Mouse (Mus musculus) heart, adult 8-10 months (tissue): ENCODE results near the gene Krt27. TPM values are rescaled to one million over a fixed set of nuclear protein-coding genes. Genes with fewer than 3 reads are reported as not detected.
A peak's percentile ranks its signal among the peaks of the same experiment; 100 is the strongest.

Experiments
- DNase-seq: peaks from one replicate; pipeline ENCODE4 v3.0.0; 2022; ENCODE audit warnings: low spot score
- total RNA-seq, 4 experiments: library from RNA; stranded (reverse); gene quantifications; 2 replicates each; pipeline ENCODE4 v1.2.4; 2022

Gene Krt27
- total RNA-seq, result not detected

- no peak for DNase-seq
Measured at GRCm38 (mm10) chr11:99351004-99351403, at the start of gene Krt27. Krt27 (minus strand) TSS chr11:99351104.

- no peak for DNase-seq
Measured at GRCm38 (mm10) chr11:99399956-99400549, 49.1 kb upstream of the Krt27 start.

GRCm38 (mm10) chr11:99398832-99399231 lies 47.9 kb upstream of the Krt27 start:
- DNase-seq, result no peak

GRCm38 (mm10) chr11:99398084-99398483 lies 47.2 kb upstream of the Krt27 start:
- DNase-seq, result no peak

GRCm38 (mm10) chr11:99396661-99397060 lies 45.8 kb upstream of the Krt27 start:
- no peak for DNase-seq

- no peak for DNase-seq
Measured at GRCm38 (mm10) chr11:99396034-99396433, 45.1 kb upstream of the Krt27 start.

- no peak for DNase-seq
Measured at GRCm38 (mm10) chr11:99392492-99392891, 41.6 kb upstream of the Krt27 start.

GRCm38 (mm10) chr11:99391375-99391774 lies 40.5 kb upstream of the Krt27 start:
- no peak for DNase-seq

GRCm38 (mm10) chr11:99390866-99391265 lies 40.0 kb upstream of the Krt27 start:
- no peak for DNase-seq

GRCm38 (mm10) chr11:99389264-99389663 lies 38.4 kb upstream of the Krt27 start, which contains the start of gene Krt10:
Krt10 (minus strand) TSS chr11:99389364.
- DNase-seq, result no peak

- no peak for DNase-seq
Measured at GRCm38 (mm10) chr11:99388661-99389060, 37.8 kb upstream of the Krt27 start.

- peak; percentile 91 for DNase-seq
Measured at GRCm38 (mm10) chr11:99385813-99386721, 35.2 kb upstream of the Krt27 start.

GRCm38 (mm10) chr11:99379568-99379967 lies 28.7 kb upstream of the Krt27 start:
- peak; percentile 69 for DNase-seq

GRCm38 (mm10) chr11:99374803-99375202 lies 23.9 kb upstream of the Krt27 start, which contains the start of gene Krt28:
Krt28 (minus strand) TSS chr11:99374903.
- DNase-seq, result no peak

GRCm38 (mm10) chr11:99369853-99370451 lies 19.0 kb upstream of the Krt27 start:
- no peak for DNase-seq

- DNase-seq, result no peak
Measured at GRCm38 (mm10) chr11:99369229-99369628, 18.3 kb upstream of the Krt27 start.

GRCm38 (mm10) chr11:99366791-99367190 lies 15.9 kb upstream of the Krt27 start:
- no peak for DNase-seq

- no peak for DNase-seq
Measured at GRCm38 (mm10) chr11:99364412-99364811, 13.5 kb upstream of the Krt27 start.

- no peak for DNase-seq
Measured at GRCm38 (mm10) chr11:99361423-99361822, 10.5 kb upstream of the Krt27 start.

GRCm38 (mm10) chr11:99339299-99339847 lies 11.5 kb downstream of the Krt27 start:
- DNase-seq, result no peak

- no peak for DNase-seq
Measured at GRCm38 (mm10) chr11:99337866-99338265, 13.0 kb downstream of the Krt27 start, which contains the start of gene Krt26. Krt26 (minus strand) TSS chr11:99337966.

GRCm38 (mm10) chr11:99333426-99333825 lies 17.5 kb downstream of the Krt27 start:
- DNase-seq, result no peak
